Mouse (Mus musculus) gastrocnemius, adult 18-20 months (tissue): ENCODE measurements at regions not wholly inside any gene's neighbourhood (a gene's known extent, or its start where the extent isn't known, plus 50 kb on each side); places are given as distances from the start of the nearest gene placed in this dataset.
A peak's percentile ranks its signal among the peaks of the same experiment; 100 is the strongest.

Source experiments
- DNase-seq: peaks from one replicate; pipeline ENCODE4 v3.0.0; 2021; ENCODE audit warnings: low spot score

- no peak for DNase-seq
These were observed 203.1 kb upstream of the Gm9833 start for GRCm38 (mm10) chr3:9884691-9885354.

- DNase-seq, result peak; percentile 76
These were observed 202.3 kb upstream of the Gm9833 start for GRCm38 (mm10) chr3:9885565-9885964.

GRCm38 (mm10) chr3:9886077-9886476 lies 201.8 kb upstream of the Gm9833 start:
- DNase-seq, result no peak

- no peak for DNase-seq
These were observed 200.9 kb upstream of the Gm9833 start for GRCm38 (mm10) chr3:9886765-9887626.

GRCm38 (mm10) chr3:9887627-9887994 lies 200.3 kb upstream of the Gm9833 start:
- DNase-seq, result no peak

GRCm38 (mm10) chr3:9888051-9888450 lies 199.9 kb upstream of the Gm9833 start:
- no peak for DNase-seq

- no peak for DNase-seq
These were observed 194.9 kb upstream of the Gm9833 start for GRCm38 (mm10) chr3:9892884-9893494.

GRCm38 (mm10) chr3:9895396-9896135 lies 192.3 kb upstream of the Gm9833 start:
- DNase-seq, result no peak

- no peak for DNase-seq
These were observed 191.6 kb upstream of the Gm9833 start for GRCm38 (mm10) chr3:9896303-9896702.

GRCm38 (mm10) chr3:9901663-9902062 lies 186.2 kb upstream of the Gm9833 start:
- no peak for DNase-seq

- no peak for DNase-seq
These were observed 174.6 kb upstream of the Gm9833 start for GRCm38 (mm10) chr3:9913357-9913756.

GRCm38 (mm10) chr3:9916538-9917106 lies 171.3 kb upstream of the Gm9833 start:
- no peak for DNase-seq

- DNase-seq, result no peak
These were observed 167.6 kb upstream of the Gm9833 start for GRCm38 (mm10) chr3:9920331-9920730.

- no peak for DNase-seq
These were observed 166.2 kb upstream of the Gm9833 start for GRCm38 (mm10) chr3:9921730-9922129.

- DNase-seq, result no peak
These were observed 165.3 kb upstream of the Gm9833 start for GRCm38 (mm10) chr3:9922541-9923046.

- DNase-seq, result no peak
These were observed 163.3 kb upstream of the Gm9833 start for GRCm38 (mm10) chr3:9924630-9925029.

GRCm38 (mm10) chr3:9936853-9937441 lies 151.0 kb upstream of the Gm9833 start:
- DNase-seq, result no peak

GRCm38 (mm10) chr3:9938651-9939050 lies 149.3 kb upstream of the Gm9833 start:
- DNase-seq, result no peak

GRCm38 (mm10) chr3:9942631-9943030 lies 145.3 kb upstream of the Gm9833 start:
- no peak for DNase-seq

- peak; percentile 73 for DNase-seq
These were observed 140.4 kb upstream of the Gm9833 start for GRCm38 (mm10) chr3:9947357-9948065.
